Mouse (Mus musculus): Measurements from ENCODE around the gene Tmprss5.
A peak's percentile ranks its signal among the peaks of the same experiment; 100 is the strongest.

Gene Tmprss5

DNA sequence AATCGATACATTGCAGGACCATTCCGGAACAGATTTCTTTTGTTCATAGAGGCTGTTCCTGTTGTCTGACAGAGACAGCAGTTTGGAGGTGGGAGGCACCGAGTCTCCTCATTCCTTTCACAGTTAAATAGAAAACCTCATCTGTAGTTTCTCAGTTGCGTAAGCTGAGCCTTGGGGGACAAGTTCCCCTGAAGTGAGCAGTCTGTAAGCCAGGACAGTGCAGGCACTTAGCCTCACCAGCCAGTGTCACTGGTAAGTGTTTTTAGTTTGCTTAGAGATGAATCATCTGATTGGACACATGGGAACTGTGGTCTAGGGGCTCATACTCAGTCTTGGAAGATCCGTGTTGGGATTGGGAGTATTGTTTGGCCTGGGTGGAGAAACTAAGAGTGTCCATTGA, at the start of gene Tmprss5:
Tmprss5 (plus strand) TSS at position 154 of the 400 bp plus-strand sequence.
- DNase-seq (ENCODE audit: low spot score in 2 of 2) = no peak

DNA sequence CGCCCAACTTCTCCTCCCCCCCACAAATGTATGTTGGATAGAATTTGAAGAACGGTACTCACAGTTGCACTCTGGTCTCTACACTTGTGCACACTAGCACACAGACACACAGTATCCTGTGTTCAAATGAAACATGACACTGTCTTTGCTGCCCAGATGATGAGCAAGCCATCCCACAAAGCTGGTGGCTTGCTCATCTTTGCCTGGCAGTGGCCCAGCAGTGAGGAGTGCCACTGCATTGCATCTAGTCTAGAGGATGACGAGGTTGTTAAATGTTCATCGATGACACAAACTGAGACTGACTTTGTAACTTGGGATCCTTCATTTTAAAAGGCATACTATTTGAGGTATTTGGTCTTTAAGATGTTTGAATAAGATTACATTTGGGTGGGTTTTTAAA, 46.3 kb upstream of the Tmprss5 start:
- DNase-seq (ENCODE audit: low spot score in 2 of 2) = peak; percentile 14 to 24

DNA sequence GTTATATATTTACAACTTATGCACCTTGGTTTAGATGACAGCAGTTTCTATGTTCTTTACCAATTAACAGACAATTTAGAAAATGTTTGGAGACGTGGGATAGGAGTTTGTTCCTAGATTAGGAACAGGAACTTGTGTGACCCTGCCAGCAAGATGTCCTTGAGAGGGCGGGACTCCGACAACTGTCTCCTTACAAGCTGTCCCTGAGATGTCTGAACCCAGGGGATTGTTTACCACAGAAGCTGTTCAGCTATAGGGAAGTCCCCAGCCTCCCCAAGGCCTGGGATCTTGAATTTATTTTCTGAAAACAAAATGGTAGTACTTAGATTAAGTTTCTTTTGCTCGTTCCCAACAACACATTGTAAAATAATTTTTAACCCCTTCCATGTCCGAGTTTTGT, 30.2 kb upstream of the Tmprss5 start:
- no peak for DNase-seq (ENCODE audit: low spot score in 2 of 2)

DNA sequence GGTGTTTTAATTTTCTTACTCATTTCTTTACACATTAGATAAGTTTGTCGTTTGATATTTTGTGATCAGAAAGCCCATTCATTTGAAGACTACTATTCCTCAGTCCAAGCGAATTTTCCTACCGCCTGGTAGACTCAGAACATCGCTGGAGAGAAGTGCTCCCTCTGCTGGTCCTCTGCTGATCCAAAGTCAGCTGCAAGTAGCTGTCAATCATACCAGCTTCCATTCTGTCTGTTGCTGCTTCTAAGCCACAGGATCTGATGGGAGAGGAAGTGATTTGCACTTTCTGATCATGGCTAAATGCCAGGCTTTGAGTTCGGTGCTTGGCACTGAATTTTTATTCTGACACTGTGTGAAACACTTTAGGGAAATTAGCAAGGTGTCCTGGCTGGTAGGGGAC, 29.7 kb upstream of the Tmprss5 start:
- peak; percentile 60 to 67 for DNase-seq (ENCODE audit: low spot score in 2 of 2)

DNA sequence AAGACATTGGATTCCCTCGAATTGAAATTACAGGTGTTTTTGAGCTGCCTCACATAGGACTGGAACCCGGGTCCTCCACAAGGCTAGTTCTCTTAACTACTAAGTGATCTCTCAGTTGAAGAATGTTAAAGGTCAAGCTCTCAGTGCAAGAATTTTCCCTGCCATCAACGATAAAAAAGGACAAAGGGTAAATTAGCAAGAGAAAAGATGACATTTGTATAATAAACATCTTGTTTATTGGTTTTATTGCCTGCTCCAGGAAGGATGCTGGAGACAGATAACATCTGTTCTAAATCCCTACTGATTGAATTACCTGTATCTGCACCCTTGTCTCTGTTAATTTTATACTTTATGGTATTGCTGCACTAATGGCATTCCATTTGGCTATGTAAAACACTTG, 27.0 kb upstream of the Tmprss5 start:
- DNase-seq (ENCODE audit: low spot score in 2 of 2) = no peak

DNA sequence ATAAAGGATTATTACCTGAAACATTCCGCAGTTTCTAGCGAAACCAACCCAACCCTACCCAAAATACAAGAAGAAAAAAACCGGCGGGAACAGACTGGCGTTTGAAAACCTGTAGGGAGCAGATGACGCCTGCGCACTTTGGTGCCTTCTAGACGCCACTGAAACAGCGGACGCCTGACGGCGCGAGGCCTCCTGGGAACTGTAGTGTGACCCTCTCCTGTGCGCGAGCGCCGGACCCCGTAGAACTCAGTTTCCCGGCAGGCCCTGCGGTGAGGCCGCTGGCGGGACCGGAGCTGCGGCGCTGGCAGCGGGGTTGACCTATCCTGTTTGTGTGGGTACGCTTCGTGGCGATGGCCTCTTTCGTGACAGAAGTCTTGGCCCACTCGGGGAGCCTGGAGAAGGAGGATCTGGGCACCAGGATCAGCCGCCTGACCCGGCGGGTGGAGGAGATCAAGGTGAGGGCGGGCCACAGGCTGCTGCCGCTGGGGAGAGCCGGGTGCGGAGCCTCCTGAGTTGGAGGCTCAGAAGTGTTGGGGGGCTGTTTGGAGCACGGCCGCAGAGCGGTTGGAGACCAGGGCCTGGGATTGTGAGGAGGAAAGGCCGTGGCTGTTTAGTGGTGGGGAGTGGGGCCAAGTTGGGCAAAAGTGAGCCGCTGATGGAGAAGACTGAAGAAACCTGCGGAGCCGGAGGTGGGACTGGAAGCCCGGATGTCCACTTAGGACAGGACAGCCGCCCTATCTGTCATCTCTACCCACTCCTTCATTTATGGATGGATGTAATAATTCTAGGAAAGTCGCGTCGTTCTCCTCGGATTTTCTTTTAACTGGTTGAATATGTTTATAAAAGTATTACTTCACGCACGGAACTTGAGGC, 25.5 kb upstream of the Tmprss5 start, which contains the start of gene Zw10:
Zw10 (plus strand) TSS at position 281 of the 873 bp plus-strand sequence.
- peak; percentile 96 for DNase-seq (ENCODE audit: low spot score in 2 of 2)

DNA sequence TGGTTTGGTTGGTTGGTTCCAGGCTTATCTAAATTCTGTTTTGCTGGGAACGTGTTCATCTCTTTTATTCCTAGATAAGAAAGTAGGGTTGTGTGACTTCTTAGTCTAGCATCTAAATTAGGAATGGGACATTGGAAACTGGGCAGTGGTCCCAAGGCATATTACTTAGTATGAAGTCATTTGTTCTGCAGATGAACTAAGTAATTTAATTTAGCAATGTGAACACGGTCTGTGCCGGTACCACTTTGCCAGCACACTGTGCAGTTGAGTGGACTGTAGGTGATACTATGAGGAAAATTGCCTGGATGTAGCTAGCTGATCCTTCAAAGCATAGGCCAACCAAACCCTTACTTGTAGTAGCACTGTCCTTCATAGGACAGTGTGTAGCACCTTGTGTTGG, 4.2 kb upstream of the Tmprss5 start:
- no peak for DNase-seq (ENCODE audit: low spot score in 2 of 2)

DNA sequence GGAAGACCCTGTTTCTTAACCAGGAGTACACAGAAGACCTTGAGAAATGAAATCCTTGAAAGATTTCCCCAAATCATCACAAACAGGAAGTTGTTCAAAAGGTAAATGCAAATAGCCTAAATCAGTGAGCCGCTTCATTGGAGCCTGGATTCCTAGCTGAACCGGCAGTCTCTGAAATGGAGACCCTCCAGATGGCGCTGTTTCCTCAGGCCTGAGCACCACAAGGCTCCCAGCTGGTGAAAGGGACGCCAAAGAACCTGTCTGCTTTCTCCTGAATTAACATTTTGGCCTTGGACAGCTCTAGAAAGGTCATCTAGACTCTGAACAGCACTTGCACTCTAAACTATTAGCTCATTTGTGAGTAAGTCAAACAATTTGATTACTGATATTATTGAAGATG, 501 bp downstream of the Tmprss5 start:
- peak; percentile 70 to 78 for DNase-seq (ENCODE audit: low spot score in 2 of 2)

DNA sequence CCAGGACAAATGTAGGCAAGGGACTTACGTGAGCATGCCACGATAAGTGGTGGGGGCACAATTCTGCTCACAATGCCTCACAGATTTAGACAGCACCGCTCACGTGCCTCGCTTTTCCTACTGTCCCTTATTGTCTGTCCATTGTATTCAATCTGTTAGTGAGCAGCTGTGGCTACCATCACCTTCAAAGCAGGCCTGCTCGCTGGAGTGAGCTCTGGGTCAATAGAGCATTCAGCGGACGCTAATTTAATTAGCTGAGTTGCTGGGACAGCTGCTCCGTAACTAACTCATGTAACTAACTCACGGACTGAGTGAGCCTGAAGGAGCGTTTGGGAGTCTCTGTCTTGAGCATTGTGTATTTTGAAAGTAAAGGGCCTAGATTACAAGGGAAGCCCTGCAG, 6.3 kb downstream of the Tmprss5 start:
- no peak for DNase-seq (ENCODE audit: low spot score in 2 of 2)

DNA sequence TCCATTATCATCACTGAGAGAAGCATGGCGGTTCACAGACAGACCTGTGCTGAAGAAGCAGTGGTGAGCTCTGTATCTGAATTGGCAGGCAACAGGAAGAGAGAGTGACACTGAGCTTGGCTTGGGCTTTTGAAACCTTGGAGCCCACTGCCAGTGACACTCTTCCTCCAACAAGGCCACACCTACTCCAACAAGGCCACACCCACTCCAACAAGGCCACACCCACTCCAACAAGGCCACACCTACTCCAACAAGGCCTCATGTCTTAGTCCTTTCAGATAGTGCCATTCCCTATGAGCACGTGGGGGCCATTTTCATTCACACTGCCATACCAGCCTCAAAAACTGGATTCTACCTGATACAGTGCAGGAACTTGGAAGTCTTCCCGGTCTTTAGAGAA, 17.8 kb downstream of the Tmprss5 start:
- DNase-seq (ENCODE audit: low spot score in 2 of 2) = no peak

DNA sequence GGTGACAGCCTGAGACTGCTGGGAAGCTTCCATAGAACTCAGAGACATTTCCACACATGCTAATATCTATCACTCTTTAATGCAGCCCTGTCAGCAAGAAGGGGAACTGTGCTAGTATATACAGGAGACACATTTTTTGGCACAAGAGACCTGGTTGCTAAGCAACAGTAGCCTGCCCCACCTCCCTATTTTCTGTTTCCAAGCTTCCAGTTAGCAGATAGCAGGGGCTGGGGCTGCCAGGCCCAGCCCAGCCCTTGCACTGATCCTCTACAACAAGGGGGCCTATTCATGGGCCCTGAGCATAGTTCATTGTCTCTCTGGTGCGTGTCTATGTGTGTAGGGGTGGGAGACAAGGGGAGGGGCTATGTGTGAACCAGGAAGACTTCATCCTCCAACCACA, 21.3 kb downstream of the Tmprss5 start:
- DNase-seq (ENCODE audit: low spot score in 2 of 2) = no peak

DNA sequence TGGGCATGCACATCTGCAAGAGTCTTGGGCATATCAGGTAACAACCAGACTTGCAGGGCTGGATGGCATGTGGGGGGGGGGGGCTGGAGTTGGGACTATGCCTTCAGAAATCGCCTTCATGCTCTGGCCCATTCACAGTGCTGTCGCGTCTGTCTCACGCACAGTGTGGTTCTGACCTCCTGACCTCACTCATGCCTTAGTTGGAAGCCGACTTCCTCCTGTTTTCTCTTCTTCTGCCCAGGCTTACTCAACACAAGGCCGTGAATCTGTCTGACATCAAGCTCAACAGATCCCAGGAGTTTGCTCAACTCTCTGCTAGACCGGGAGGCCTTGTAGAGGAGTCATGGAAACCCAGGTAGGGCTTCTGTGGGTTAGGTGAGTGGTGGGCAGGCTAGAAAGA, 28.0 kb downstream of the Tmprss5 start:
- no peak for DNase-seq (ENCODE audit: low spot score in 2 of 2)

DNA sequence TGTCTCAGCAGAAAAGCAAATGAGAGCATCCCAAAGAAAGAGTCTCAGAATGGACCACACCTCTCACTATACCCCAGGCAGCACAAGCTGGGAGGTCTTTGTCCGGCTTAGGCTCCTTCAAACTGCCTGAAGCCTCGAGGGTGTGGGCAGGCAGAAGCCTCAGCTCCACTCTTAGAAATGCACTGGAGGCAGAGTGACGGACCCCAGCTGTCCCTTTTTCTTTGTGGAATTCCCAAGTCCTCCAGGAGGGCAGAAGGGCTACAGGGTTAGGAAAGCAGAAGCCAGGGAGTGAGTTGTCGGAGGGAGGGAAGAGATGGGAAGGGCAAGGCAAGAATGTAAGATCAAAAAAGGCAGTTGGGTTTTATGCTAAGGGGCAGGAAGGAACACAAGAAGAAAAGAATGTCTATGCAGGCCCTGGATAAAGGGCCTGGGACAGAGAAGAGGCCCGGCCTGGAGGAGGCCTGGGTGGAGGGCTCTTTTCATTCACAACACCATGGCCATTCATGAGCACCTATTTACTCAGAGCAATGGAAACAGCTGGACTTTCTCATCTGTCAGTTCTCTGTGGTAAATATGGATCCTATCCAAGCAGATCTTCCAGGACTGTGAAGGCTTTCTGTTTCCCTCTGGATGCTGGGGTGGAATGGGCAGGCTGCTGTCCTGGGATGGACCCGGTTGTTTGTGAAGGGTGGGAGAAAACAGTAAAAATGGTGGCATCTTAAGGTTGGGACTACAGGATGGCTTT, 29.6 kb downstream of the Tmprss5 start:
- DNase-seq (ENCODE audit: low spot score in 2 of 2) = no peak

DNA sequence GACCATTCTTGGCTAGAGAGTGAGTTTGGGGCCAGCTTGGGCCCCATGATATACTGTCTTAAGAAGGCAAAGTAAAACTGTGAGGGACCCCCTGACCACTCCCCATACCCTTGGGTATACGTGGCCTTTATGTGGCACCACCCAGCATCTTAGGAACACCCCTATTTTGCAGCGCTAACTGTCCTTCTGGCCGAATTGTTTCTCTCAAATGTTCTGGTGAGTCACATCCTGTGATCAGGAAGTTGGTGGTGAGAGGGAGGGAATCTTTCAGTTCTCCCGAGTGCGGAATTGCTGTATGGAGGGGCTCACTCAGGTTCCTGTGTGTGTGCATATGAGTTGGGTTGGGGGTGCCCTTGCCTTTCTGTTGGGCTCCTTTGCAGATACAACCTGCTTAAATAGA, 30.2 kb downstream of the Tmprss5 start:
- DNase-seq (ENCODE audit: low spot score in 2 of 2) = no peak

DNA sequence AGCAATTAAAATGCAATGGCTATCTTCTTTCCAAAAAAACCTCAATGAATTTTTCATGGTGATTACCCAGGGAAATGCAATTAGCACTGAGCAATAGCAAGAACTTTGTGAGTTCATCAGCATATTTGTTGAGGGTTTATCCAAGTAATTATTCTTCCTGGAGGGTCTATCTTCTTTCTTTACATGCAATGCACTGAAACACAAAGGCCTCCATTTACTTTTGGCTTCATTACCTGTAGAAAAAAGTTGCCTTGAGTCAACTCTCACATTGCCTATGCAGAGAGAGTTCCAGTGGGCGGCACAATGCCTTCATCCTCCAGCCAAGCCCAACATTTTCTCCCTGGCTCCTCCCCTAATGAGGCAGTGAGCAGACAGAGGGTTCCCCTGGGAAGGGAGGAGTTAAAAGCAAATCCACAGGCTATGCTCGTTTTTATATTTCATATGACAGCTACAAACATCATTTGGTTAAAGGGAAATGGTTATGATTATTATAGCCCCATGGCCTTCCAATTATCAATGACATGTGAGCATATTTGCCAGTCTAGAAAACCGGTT, 37.3 kb downstream of the Tmprss5 start:
- DNase-seq (ENCODE audit: low spot score in 2 of 2) = no peak

DNA sequence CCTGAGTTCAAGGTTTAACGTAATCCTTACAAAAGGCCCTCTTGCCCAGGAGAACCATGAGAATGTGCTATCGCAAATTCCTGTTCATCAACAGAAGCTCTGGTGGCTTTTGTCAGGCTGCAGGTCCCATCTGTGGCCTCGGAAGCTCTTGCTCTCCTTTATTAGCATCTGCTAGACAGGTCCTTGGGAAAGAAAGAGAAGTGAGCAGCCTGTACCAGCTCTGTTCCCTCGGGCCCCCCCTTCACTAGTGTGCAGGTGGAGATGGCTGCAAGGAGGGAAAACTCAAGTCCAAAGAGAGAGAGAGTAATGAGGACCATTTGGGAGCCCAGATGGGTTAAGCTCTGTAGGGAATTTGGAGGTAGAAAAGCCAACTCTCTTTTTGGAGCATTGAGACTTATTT, 38.7 kb downstream of the Tmprss5 start:
- no peak for DNase-seq (ENCODE audit: low spot score in 2 of 2)

DNA sequence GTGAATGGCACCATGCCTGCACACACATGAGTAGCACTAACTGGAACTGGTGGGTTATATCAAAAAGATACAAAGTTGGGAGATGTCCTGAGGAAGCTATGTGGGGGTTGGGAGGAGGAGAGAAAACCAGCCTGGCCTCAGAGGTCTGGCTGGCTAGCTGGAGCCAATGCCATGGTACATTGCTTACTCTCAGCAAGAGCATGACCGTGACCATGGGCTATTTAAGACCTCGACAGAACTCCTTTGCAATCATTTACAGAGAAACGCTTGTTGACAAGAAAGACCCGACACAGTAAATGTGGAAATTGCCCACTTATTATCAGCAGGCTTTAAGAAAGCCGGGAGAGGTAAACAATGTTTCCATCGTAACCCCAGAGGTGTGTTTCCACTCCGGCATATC, 44.6 kb downstream of the Tmprss5 start:
- DNase-seq (ENCODE audit: low spot score in 2 of 2) = no peak

DNA sequence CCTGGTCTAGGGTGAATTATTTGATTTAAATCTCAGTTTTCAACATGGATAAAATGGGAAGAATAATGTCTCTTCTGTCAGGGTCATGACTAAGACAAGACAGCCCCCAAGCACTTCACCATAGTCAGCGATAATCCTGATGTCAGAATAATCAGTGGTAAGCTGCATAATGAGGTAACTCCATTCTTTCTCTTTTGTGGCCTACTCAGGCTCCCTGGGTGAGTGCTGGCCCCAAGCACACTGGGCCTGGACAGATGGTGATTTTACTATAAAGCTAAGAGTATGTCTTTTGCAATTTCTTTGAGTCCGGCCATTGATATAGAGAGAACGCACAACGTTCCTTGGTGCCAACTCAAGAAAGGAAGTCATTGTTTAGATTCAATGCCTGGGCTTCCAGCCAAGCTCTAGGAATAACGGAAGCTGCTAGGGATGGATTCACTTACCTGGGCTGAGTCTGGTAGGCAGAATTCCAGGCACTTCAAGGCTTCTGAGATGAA, 49.5 kb downstream of the Tmprss5 start:
- no peak for DNase-seq (ENCODE audit: low spot score in 2 of 2)

DNA sequence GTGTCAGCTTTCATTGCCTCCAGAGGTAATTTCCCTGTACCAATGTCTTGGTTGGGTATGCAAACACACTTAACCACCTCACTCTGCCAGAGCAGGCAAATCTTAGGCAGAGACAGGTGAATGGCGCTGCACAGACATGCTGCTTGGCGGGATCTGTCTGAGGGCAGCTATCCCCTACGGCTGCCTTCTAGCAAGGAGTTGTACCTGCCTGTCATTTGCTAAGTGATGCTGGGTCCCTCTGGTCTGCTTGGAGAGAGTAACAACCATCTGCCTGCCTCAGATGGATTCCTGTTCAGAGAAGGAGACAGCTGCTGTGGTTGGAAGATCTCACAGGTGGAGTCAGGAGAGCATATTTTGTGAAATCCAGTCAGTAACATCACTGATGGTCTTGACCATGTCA, 62.8 kb downstream of the Tmprss5 start:
- DNase-seq (ENCODE audit: low spot score in 2 of 2) = no peak

DNA sequence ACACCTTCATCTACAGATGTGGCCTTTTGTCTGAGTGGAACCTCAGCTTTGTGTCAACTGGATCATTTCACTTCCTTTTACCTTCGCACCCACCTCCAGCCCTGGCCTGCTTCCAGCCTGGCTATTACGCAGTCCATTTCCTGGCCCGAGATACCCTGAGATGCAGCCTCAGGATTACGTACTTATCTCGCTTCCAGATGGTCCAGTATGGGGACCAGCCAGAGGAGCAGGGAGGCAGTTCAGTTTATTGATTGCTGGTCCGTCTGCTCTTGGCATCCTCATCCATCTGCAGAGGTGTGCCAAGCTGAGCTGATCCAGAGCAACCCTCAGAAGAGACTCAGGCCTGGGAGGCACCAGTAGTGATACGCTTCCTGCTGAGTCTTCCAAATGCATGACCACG, 64.7 kb downstream of the Tmprss5 start:
- DNase-seq (ENCODE audit: low spot score in 2 of 2) = no peak

DNA sequence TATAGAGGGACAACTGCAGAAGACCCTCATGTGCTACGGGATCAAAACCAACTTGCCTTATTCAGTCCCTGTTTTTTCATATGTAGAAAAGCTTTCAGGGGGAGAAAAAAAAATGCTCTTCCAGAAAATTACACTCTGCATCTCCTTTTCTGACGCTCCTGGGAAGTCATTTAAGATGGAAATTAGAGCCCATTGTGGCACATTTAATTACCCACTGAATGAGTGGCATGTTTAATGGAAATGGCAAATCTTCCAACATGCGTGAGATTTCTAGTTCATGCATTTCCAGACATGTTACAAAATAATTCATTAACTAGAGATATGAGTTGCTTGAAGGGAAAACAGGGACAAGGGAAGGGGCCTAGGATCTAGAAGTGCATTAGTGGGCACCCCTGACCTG, 66.0 kb downstream of the Tmprss5 start:
- DNase-seq (ENCODE audit: low spot score in 2 of 2) = no peak
